In the genomic region with DNA sequence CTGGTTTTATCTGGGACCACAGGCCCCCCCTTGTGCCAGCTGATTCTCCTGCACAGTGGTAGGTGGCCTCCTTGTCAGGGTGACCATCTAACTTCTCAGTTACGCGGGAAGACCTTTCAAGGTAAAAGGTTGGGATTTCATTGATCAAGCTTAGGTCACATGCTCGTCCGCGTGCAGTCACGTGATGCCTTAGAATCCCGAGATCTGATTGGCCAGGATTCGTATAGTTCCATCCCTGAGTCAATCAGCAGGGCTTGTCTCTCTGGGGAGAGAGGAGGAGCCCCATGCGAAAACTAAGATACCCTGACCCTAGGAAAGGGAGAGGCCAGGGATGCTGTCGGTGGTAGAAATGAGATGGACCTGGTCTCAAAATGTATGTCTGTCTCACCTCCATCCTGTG, we compare ENCODE assay signal across 22 mouse cellular contexts. TPM values are rescaled to one million over a fixed set of nuclear protein-coding genes. Genes with fewer than 3 reads are reported as not detected.
DNase-seq lines count a peak whose midpoint lies in the region; TF ChIP-seq lines count a peak whose summit lies in the region.
"Had no signal": no experiment of that assay in that cellular context is flagged by ENCODE, and none has a peak within 500 bp of the region (broad histone marks: within the 10 kb centered on the region; RNA-seq: fewer than 3 reads in every experiment).

No protein-coding gene starts in this region.

- no peak overlapping the region for H3ac ChIP-seq in myocyte (ENCODE audit: control insufficient read depth, insufficient read length)

- TF ChIP-seq POLR2A in myocyte (IDR thresholded peaks at IDR 0.05; ENCODE audit: insufficient read length, low read depth), result no peak

- H3K4me3 ChIP-seq in myocyte, result no peak overlapping the region
- H3K4me3 ChIP-seq: forebrain, embryonic 10.5 days; forebrain, embryonic 13.5 days; heart, embryonic 12.5 days; heart, embryonic 15.5 days had no signal

- DNase-seq in ES-CJ7 (ENCODE audit: low read depth, low spot score) (peak; percentile 64), MN1 (ENCODE audit: low spot score) (peak; percentile 71)
- no peak for DNase-seq in left cerebral cortex, postnatal 25 days (ENCODE audit: low spot score in 2 of 2)
- no peak for DNase-seq in gastrocnemius, postnatal 25 days
- DNase-seq in gastrocnemius, postnatal 4 days (ENCODE audit: low spot score in 2 of 2), result no peak
- DNase-seq: adrenal gland, adult 2 months; adrenal gland, postnatal 14 days; cerebellum, adult 11 months; cerebellum, adult 2 months; cerebellum, adult 9-11 months; cerebellum, postnatal 25 days; gastrocnemius, postnatal 10 days; heart, adult 18-20 months; heart, postnatal 10 days; heart, postnatal 36 days; kidney, adult 18-20 months had no signal

- no peak overlapping the region for H3K4me2 ChIP-seq in myocyte (ENCODE audit: low read depth)
- H3K4me2 ChIP-seq: forebrain, embryonic 13.5 days; heart, embryonic 12.5 days; heart, embryonic 15.5 days; hindbrain, embryonic 14.5 days had no signal

- intact Hi-C loops in left cerebral cortex, postnatal 25 days (cut with DNase I), result loop anchor here (5.0 kb wide), 2 partner anchors 56 to 306 kb away; a partner anchor contains a TSS

- no peaks in the 10 kb centered on the region for H3K79me2 ChIP-seq in myocyte (ENCODE audit: control insufficient read depth, insufficient read depth)

- H3K36me3 ChIP-seq in myocyte (ENCODE audit: control insufficient read depth, insufficient read depth), result no peaks in the 10 kb centered on the region
- H3K36me3 ChIP-seq: forebrain, embryonic 10.5 days; heart, embryonic 12.5 days; heart, embryonic 15.5 days had no signal

- H3K27me3 ChIP-seq in myocyte (ENCODE audit: control insufficient read depth, insufficient read depth, insufficient read length), result peaks cover 41% of the 10 kb centered on the region
- H3K27me3 ChIP-seq: forebrain, embryonic 13.5 days had no signal

TF ChIP-seq in myocyte, 11 proteins besides CTCF, POLR2A, EP300 and RAD21:
- no peak for TF ChIP-seq POLR2AphosphoS2 (IDR thresholded peaks at IDR 0.05; ENCODE audit: insufficient read length, low read depth)
- TF ChIP-seq USF1 (IDR thresholded peaks at IDR 0.05; ENCODE audit: low read depth), result peak; percentile 15

RNA-seq across cellular contexts. Expression of a gene that starts 56.4 kb away (rescaled TPM):
- polyA plus RNA-seq in myocyte (2012; fragmentation: generic; extraction: Trizol), result not detected
- total RNA-seq in left cerebral cortex, postnatal 25 days (2021), result 10 to 100 TPM; 36.6 to 46.4 TPM
- total RNA-seq in gastrocnemius, postnatal 25 days (2021), result under 1 TPM; 0.43 to 0.48 TPM
- 1 to 10 TPM; 2.3 TPM for total RNA-seq in gastrocnemius, postnatal 4 days (2021)

Comparison
In these comparisons a context has a peak if more than half of its experiments do, and no peak if none do; other contexts are left out.
1. DNase-seq: peak in ES-CJ7 (single experiment) and MN1 (single experiment); none in left cerebral cortex, postnatal 25 days (0 of 2), gastrocnemius, postnatal 25 days (single experiment) and gastrocnemius, postnatal 4 days (0 of 2).
2. RNA of a gene that starts 56.4 kb away (total RNA-seq): 36.6 to 46.4 TPM in left cerebral cortex, postnatal 25 days; 2.3 TPM in gastrocnemius, postnatal 4 days and 0.43 to 0.48 TPM in gastrocnemius, postnatal 25 days; every median in the first group is over 10 times any median in the second.